Mouse (Mus musculus) heart, adult 2 months (tissue): ENCODE measurements around the gene 4930512M02Rik. TPM values are rescaled to one million over a fixed set of nuclear protein-coding genes. Genes with fewer than 3 reads are reported as not detected.

Experiments
- DNase-seq, 2 experiments: peaks; one replicate each; pipeline ENCODE4 v3.0.0; 2021
- H3K27ac ChIP-seq: fragments of 200-600 bp; 2 replicates; pipeline ENCODE4 v1.8.1; 2022
- H3K27me3 ChIP-seq: fragments of 200-500 bp; 2 replicates; pipeline ENCODE4 v1.6.1; 2012; ENCODE audit warnings: mild to moderate bottlenecking, low read length, inconsistent platforms, mixed read lengths; ENCODE audit not compliant: control insufficient read depth, insufficient read depth
- H3K36me3 ChIP-seq: fragments of 200-500 bp; 2 replicates; pipeline ENCODE4 v1.6.1; 2012; ENCODE audit warnings: low read length, inconsistent platforms; ENCODE audit not compliant: control insufficient read depth, insufficient read depth
- H3K4me1 ChIP-seq: fragments of 200-500 bp; 2 replicates; pipeline ENCODE4 v1.6.1; 2011; ENCODE audit warnings: low read length; ENCODE audit not compliant: control insufficient read depth, insufficient read depth
- H3K4me3 ChIP-seq: fragments of 200-600 bp; 2 replicates; pipeline ENCODE4 v1.8.1; 2022
- H3K79me2 ChIP-seq: fragments of 200-500 bp; replicated peaks from 2 replicates; pipeline ENCODE4 v1.6.1; 2012; ENCODE audit warnings: mild to moderate bottlenecking, inconsistent platforms, low read length, moderate library complexity, mixed read lengths; ENCODE audit not compliant: control insufficient read depth, insufficient read depth
- H3K9ac ChIP-seq: fragments of 200-500 bp; 2 replicates; pipeline ENCODE4 v1.6.1; 2012; ENCODE audit warnings: low read depth, mild to moderate bottlenecking, control low read depth, inconsistent platforms, low read length, mixed read lengths
- CTCF ChIP-seq: fragments of 200-600 bp; IDR thresholded peaks from 2 replicates; pipeline ENCODE4 v1.8.1; 2022; ENCODE audit warnings: antibody characterized with exemption, mild to moderate bottlenecking, moderate library complexity
- EP300 ChIP-seq: fragments of 200-500 bp; IDR thresholded peaks from 2 replicates; pipeline ENCODE4 v1.6.1; 2011; ENCODE audit warnings: low read depth, low read length, control low read depth; ENCODE audit not compliant: insufficient read depth
- POLR2A ChIP-seq: fragments of 200-500 bp; IDR thresholded peaks from 2 replicates; pipeline ENCODE4 v1.6.1; 2011; ENCODE audit warnings: mild to moderate bottlenecking, low read depth, low read length, control low read depth; ENCODE audit not compliant: insufficient read depth
- WGBS: fragments of 180-500 bp; shearing (Covaris S2); methylation state at CpG from one replicate; pipeline ENCODE4 v1.1.7; 2018; 5-methylcytosine and 5-hydroxymethylcytosine counted together
- intact Hi-C: fragments of 180-260 bp; cut with DNase I; formaldehyde crosslinking; loops from one replicate; pipeline ENCODE4 v1.15.1; 2025
- polyA plus RNA-seq: library from polyadenylated mRNA; depleted of rRNA; stranded (reverse); fragments of >200 nt; gene quantifications from 2 replicates; pipeline ENCODE4 v1.2.3, GENCODE M21; 2012
- total RNA-seq, 2 experiments: library from RNA; stranded (reverse); gene quantifications; 2 replicates each; pipeline ENCODE4 v1.2.3; 2021

Gene 4930512M02Rik
- total and polyA plus RNA-seq, 3 experiments, result not detected

DNA sequence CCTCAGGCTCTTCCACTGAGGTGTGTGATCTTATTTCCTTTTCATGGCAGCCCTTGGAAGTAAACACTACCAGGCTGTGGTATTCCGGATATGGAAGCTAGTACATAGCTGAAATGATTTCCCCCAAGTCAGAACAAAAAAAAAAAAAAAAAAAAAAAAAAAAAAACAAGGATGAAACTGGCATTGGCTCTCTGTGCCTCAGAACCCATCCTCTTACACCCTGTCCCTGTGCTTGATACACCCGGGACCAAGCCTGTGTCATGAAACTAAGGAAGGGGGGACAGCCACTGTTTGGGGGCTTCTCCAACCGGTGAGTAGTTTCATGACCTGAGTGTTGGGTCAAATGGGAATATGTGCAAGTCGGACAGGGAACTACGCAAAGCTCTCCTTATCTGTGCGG, 66.5 kb downstream of the 4930512M02Rik start:
- intact Hi-C loops, result no loop called here
- Histone ChIP-seq H3K36me3 (no peaks in the 10 kb centered on the region), H3K79me2 (no peaks in the 10 kb centered on the region), H3K27ac (no peak overlapping the region), H3K9ac (no peak overlapping the region), H3K4me1 (peaks cover 1% of the 10 kb centered on the region; the same call in 1 of the 2 replicates), H3K4me3 (no peak overlapping the region), H3K27me3 (no peaks in the 10 kb centered on the region)
- 87% methylated on average over 6 of the region's 6 CpGs for WGBS
- DNase-seq, result no peak
- TF ChIP-seq EP300 (no peak), CTCF (no peak), POLR2A (no peak)

DNA sequence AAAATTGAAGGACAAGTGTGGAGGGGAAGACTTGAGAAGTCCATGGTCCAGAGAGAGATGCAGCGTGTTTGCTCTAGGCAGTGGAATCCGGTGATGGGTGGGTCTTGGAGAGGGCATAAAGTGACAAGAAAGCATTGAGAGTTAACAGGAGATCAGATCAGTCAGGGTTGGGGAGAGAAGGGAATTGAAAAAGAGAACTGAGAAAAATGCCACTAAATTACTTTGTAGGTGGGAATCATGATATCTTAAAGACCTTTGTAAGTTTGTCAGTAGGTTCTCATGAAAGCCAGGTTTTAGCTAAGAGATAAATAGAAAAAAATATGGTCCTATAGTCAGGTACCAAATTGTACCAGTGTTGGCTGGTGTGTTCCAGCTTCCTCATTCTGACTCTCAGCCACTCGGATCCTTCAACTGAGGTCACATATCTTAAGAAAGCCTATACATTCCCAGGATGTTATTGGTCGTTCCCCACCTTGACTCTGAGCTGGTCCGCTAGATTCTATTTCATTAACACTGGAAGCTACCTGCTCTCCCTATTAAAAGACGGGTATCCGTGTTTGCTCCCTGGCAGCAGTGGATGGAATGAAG, 68.4 kb downstream of the 4930512M02Rik start:
- peaks cover 1% of the 10 kb centered on the region; the same call in 1 of the 2 replicates for H3K4me1 ChIP-seq
- no peaks in the 10 kb centered on the region for H3K36me3 ChIP-seq
- 74% methylated on average over 7 of the region's 7 CpGs for WGBS
- H3K79me2 ChIP-seq, result no peaks in the 10 kb centered on the region
- no peak overlapping the region for H3K27ac ChIP-seq
- no peak overlapping the region for H3K9ac ChIP-seq
- DNase-seq, result no peak
- TF ChIP-seq POLR2A (no peak), CTCF (no peak), EP300 (no peak)
- H3K4me3 ChIP-seq, result no peak overlapping the region
- intact Hi-C loops, result loop anchor here (5.0 kb wide), 1 partner anchor 418 kb away; no protein-coding TSS in a partner anchor
- H3K27me3 ChIP-seq, result no peaks in the 10 kb centered on the region

DNA sequence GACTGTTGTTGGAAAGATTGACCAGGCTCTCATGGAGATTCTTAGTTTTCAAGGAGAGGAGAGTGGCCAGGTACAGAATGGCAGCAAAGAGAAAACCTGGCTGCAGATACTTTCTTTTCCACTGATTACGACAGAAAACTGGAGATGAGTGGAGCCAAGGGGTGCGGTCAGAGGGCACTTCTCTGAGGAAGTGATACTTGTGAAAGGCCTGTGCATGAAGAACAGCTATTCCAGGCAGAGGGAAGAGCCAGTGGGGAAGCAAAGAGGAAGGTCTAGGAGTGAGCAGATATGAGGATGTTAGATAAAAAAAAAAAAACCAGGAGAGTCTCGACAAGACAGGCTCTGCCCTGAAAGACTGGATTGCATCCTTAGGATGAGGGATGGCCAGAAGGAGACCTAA, 69.0 kb downstream of the 4930512M02Rik start:
- Histone ChIP-seq H3K4me3 (no peak overlapping the region), H3K4me1 (no peaks in the 10 kb centered on the region; the same call in 1 of the 2 replicates), H3K36me3 (no peaks in the 10 kb centered on the region), H3K27me3 (no peaks in the 10 kb centered on the region), H3K27ac (no peak overlapping the region), H3K79me2 (no peaks in the 10 kb centered on the region), H3K9ac (no peak overlapping the region)
- DNase-seq, result peak in 1 of 2 experiments; percentile 30
- intact Hi-C loops, result loop anchor here (5.0 kb wide), 1 partner anchor 419 kb away; no protein-coding TSS in a partner anchor
- TF ChIP-seq POLR2A (no peak), EP300 (no peak), CTCF (no peak)
- 47% methylated on average over 3 of the region's 3 CpGs for WGBS

DNA sequence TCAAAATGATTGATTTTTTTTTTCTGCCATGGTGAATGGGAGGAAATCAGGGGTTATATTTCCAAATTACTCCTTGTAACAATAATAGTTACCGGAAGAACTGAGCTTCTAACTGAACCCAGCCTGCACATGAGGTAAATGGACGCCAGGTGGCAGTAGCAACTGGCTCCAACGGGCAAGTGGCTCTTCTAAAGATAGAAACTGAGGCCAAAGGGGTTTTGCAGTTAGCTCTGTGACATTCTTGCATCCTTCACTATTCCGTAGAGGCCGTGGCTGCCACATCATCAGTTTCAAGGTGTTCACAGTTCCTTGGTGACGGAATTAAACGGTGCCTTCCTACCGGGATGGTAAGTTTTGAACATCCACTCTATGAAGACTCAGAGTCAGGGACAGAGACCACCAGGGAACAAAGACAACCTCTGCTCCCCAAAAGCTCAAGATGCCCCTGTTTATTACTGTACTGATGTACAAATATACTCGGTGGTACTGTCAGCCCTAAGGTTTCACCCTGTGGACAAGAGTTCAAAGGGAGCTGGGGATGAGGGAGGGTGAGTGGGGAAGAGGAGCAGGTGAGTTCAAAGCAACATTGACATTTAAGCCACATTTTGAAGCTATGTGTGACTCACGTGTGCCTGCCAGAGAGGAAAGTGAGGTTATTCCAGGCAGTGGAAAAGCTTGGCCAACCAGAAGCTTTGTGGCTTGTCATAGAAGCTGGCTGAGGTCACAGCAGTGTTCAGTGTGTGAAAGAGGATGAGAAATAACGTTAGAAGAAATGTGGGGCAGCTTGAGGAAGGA, 70.3 kb downstream of the 4930512M02Rik start:
- TF ChIP-seq EP300, result 0 out of 2 replicates have a peak, but pooled peaks have one; percentile 17
- no peak for TF ChIP-seq POLR2A
- peak; percentile 85 for TF ChIP-seq CTCF
- no peaks in the 10 kb centered on the region; the same call in 1 of the 2 replicates for H3K4me1 ChIP-seq
- H3K4me3 ChIP-seq, result no peak overlapping the region
- no peaks in the 10 kb centered on the region for H3K79me2 ChIP-seq
- WGBS, result 27% methylated on average over 11 of the region's 11 CpGs
- intact Hi-C loops, result loop anchor here (2.0 to 5.0 kb wide), 3 partner anchors 185 to 420 kb away; no protein-coding TSS in a partner anchor
- no peak overlapping the region for H3K9ac ChIP-seq
- no peaks in the 10 kb centered on the region for H3K36me3 ChIP-seq
- no peak overlapping the region for H3K27ac ChIP-seq
- peak; percentile 59 to 60 for DNase-seq
- H3K27me3 ChIP-seq, result no peaks in the 10 kb centered on the region

DNA sequence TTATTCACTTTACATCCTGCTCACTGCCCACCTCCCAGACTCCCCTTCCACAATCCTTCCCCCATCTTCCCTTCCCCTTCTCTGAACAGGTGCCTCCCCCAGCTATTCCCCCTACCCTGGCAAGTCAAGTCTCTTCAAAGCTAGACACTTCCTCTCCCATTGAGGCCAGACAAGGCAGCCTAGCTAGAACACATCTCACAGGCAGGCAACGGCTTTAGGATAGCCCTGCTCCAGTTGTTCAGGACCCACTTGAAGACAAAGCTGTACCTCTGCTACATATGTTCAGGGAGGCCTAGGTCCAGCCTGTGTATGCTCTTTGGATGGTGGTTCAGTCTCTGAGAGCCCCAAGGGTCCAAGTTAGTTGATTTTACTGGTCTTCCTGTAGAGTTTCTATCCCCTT, 71.4 kb downstream of the 4930512M02Rik start:
- Histone ChIP-seq H3K36me3 (no peaks in the 10 kb centered on the region), H3K27me3 (no peaks in the 10 kb centered on the region), H3K9ac (no peak overlapping the region), H3K79me2 (no peaks in the 10 kb centered on the region), H3K4me3 (no peak overlapping the region), H3K4me1 (no peaks in the 10 kb centered on the region; the same call in 1 of the 2 replicates), H3K27ac (no peak overlapping the region)
- TF ChIP-seq EP300 (no peak), CTCF (no peak), POLR2A (no peak)
- intact Hi-C loops, result loop anchor here (2.0 to 5.0 kb wide), 3 partner anchors 187 to 421 kb away; no protein-coding TSS in a partner anchor
- DNase-seq, result no peak
- WGBS, result 80% methylated on average over 1 of the region's 1 CpGs

DNA sequence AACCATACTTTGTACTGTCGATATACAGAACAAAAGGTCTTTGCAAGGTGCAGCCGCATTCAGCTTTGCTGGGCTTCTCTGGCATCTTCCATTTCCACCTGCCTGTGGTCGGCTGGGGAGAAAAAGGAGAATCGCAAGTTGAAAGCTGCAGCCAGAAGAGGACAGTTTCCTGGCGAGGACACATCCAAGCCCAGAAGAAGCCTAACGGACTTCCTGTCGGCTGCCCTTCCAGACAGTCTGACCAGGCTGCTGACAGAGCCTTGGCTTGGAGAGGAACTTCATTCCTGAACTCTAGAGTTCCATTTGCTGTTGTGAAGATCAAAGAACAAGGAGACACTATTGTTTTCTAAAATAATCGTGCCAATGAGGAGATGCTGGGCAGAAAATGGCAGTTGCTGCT, 72.1 kb downstream of the 4930512M02Rik start:
- no peak for TF ChIP-seq POLR2A
- no peak for TF ChIP-seq EP300
- TF ChIP-seq CTCF, result no peak
- H3K4me1 ChIP-seq, result no peaks in the 10 kb centered on the region; the same call in 1 of the 2 replicates
- DNase-seq, result no peak
- H3K27ac ChIP-seq, result no peak overlapping the region
- intact Hi-C loops, result loop anchor here (5.0 kb wide), 1 partner anchor 422 kb away; no protein-coding TSS in a partner anchor
- no peaks in the 10 kb centered on the region for H3K27me3 ChIP-seq
- no peaks in the 10 kb centered on the region for H3K79me2 ChIP-seq
- no peak overlapping the region for H3K9ac ChIP-seq
- H3K36me3 ChIP-seq, result no peaks in the 10 kb centered on the region
- WGBS, result 51% methylated on average over 8 of the region's 8 CpGs
- H3K4me3 ChIP-seq, result no peak overlapping the region
